Mouse (Mus musculus): Measurements from ENCODE around the gene Lrrc4c. TPM values are rescaled to one million over a fixed set of nuclear protein-coding genes. Genes with fewer than 3 reads are reported as not detected.

Gene Lrrc4c
- polyA plus RNA-seq (2017; shearing (Covaris generic)): not detected

GRCm38 (mm10) chr2:96317387-96318299, at the start of gene Lrrc4c:
Lrrc4c (plus strand) TSS chr2:96318169.

